Mouse (Mus musculus): ENCODE results near the gene Syt16. TPM values are rescaled to one million over a fixed set of nuclear protein-coding genes. Genes with fewer than 3 reads are reported as not detected.

The Syt16 gene
- total RNA-seq, 4 experiments from 2014 or later, result 0.26 to 3.0 (median 1.0) TPM

GRCm38 (mm10) chr12:74105811-74106513, 108.5 kb downstream of the Syt16 start:
- no peak for DNase-seq

GRCm38 (mm10) chr12:74108663-74109081, 111.2 kb downstream of the Syt16 start:
- no peak for DNase-seq

GRCm38 (mm10) chr12:74109462-74110068, 112.1 kb downstream of the Syt16 start:
- DNase-seq, result no peak

DNA sequence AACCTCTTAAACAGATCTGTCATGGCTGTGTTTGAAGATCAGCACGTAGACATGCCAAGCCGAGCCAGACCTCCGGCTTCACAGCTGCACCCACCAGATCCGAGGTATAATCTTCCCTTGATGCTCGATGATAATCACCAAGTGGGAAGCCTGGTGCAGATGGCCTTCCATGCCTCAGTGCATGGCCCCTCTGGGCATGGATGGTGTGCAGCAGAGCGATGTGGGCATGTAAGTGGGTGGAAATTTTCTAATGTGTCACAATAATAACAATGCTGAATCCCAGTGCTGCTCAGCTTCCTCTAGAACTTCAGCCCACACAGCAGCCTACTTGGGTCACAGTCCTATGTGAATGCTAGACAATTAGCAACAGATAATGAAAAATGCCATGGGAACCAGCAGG, 119.4 kb downstream of the Syt16 start:
- peak; percentile 2 for DNase-seq

DNA sequence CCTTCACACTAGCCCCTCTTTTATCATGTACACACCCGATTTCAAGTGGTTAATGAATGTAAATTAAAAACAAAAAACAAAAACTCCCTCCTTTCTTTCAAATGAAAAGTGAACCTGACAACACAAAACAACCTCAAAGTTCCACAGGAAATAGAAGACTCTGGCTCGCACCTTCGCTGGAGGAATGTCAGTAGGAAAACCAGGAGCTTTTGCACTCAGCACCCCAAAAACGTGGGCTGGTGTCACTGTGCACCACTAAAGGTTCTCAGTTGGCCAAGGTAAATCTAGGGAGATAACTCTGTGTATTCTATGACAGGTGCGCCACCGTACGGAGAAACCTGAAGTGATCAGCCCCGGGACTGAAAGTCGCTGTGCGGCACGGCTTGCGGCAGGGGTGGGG, 128.3 kb downstream of the Syt16 start:
- DNase-seq, result no peak

DNA sequence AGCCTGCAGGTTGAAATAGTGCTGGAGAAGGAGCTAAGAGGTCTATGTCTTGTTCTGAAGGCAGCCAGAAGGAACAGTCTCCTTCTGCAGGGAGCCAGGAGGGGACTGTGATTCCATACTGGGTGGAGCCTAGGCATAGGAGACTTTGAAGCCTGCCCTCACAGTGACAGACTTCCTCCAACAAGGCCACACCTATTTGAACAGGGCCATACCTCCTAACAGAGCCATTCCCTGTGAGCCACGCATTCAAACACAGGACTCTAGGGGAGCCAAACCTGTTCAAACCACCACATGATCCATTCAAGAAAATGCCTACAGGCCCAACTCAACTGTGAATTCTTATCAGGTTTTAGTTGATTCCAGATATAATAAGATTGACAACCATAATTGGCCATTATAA, 130.8 kb downstream of the Syt16 start:
- no peak for DNase-seq

DNA sequence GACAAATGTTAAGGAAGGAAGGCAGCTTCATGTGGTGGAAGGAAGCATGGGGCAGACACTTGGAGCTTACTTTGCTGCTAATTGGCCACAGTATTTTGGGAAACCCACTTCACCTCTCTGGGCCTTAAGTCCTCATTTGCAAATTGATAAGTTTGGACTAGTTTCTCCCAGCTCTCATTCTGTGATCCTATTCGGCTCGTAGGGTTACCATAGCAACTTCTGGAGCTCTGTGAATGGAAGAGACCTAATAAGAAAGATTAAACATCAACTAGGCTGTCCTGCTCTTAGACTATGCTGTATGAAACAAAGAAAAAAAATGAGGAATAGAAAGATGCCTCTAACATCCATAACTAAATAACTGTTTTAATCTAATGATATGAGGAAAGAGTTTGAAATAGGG, 134.3 kb downstream of the Syt16 start:
- DNase-seq, result no peak

DNA sequence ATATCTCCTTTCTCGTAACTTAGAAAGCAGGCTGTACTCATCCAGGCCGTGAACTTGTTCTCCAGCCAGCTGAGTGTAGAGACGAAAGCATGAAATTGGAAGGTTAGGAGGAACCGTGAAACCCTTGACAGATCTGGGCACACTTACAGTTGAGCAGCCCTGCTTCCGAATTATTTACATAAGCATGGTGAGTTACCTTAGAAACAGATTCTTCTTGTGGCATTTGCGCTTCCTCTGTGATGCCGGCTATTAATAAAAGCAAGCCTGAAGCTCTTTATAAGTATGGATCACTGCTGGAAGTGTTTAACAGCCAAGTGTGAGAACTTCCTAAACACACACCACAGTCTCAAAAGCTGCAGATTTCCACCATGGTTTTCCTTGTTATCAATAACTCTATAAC, 144.7 kb downstream of the Syt16 start:
- DNase-seq, result no peak

DNA sequence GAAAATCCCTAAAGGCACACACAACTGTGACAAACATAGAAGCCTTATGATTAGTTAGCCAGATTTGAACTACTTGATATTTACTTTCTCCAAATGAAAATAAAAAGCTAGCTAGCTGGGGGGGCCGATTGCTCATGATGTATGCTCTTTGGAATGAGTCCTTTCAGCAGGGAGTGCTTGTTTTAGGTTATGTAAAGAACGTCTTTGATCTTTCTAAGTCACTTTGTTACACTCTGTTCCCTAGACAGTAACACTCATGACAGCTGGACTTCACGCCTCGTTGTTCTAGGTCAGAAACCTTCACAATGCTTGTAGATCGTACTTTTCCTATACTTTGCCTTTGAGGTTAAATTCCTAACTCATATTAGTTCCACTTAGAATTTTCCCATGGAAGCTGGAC, 146.9 kb downstream of the Syt16 start:
- no peak for DNase-seq

- DNase-seq, result no peak
Measured at GRCm38 (mm10) chr12:74160791-74161190, 163.3 kb downstream of the Syt16 start.

DNA sequence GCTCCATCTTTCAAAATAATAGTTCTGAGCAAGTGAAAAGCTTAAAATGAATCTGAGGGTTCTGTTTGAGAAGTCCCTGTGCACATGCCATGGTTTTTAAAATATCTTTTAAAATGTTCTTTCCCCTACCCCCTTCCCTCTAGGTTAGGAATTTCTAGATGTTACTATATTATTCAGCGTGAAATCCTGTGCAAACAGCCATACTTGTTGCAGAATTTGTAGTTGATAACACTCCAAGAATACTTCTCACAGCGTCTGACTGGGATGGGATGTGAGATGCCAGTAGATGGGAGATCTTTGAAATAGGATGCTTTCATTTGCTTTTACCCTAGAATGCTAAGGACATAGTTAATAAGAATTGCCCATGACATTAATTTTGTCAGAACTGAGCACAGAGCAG, 165.6 kb downstream of the Syt16 start:
- no peak for DNase-seq

DNA sequence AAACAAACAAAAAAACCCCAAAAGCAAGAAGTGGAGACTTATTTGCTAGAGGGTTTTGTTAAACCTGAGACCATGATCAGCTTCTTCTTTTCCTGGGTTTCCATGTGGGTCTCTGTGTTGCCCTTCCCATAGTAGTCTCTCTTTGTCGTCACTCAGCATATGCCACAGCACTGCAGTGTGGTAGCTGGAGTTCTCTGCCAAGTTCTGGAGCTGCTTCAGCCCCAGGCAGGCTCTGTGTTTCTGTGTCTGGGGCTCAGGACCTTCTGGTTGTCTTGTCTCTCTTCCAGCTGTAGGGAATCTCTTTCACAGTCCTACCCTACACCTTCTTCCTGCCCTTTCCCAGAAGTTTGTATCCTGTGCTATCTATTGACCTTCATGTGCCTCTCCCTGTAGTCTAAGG, 173.8 kb downstream of the Syt16 start:
- DNase-seq, result no peak

DNA sequence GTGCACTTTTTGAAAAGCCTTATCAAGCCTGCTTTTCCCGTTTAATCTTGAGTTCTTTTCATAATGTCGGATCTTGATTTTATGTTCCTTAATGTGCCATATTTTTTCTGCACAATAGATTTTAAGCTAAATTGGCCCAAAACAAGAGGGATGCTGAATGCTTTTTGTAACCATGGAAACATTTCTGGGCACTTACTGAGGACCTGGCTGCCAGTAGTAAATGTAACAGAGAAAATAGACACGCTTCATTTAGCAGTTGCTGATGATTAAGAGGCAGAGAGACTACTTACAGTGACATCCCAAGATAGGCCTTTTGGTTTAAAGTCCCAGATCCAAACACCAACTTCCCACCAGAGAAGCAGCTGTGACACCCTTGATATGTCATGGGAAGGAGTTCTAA, 176.4 kb downstream of the Syt16 start:
- no peak for DNase-seq

DNA sequence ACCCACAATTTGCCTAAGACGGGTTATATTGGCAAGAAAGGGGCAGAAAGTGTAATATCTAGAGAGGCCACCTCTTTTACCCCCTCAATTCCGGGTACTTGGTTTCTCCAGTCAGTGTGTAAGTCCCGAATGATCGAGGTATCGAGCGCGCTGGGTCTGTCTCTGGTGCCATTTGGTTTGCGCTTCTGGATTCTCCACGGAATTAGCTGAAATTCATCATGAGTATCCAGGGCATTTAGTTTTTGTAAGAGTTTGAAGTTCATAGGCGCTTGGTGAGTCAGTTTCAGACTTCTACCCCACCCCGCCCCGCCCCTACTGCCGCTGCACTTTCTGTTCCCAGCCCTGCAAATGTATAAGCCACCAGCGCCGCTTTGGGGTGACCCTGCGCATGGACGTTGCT, 187.1 kb downstream of the Syt16 start:
- no peak for DNase-seq

DNA sequence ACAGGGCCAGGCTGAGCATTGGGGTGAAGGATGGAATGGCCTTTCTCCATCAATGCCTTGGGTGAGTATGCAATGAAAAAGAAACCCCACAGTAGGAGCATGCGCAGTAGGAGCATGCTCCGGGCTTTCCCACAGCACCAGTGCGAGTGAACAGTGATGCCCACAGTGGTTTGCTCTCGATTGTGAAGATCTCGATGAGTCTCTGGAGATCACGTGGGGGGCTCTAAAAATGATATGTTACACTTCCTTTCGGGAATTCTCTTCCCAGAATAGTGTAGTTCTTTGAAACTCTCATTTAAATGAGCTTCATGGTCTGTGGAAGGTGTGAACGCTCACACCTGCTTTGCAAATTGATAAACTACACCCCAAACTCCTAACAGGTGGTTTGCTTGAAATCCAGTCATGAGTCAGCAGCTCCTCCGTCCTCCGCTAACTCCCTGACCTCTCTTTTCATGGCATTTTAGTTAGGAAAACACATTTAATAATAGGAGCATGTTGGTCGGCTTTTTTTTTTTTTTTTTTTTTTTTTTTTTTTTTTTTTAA, 190.9 kb downstream of the Syt16 start:
- no peak for DNase-seq

- no peak for DNase-seq
Measured at GRCm38 (mm10) chr12:74188815-74189214, 191.4 kb downstream of the Syt16 start.

DNA sequence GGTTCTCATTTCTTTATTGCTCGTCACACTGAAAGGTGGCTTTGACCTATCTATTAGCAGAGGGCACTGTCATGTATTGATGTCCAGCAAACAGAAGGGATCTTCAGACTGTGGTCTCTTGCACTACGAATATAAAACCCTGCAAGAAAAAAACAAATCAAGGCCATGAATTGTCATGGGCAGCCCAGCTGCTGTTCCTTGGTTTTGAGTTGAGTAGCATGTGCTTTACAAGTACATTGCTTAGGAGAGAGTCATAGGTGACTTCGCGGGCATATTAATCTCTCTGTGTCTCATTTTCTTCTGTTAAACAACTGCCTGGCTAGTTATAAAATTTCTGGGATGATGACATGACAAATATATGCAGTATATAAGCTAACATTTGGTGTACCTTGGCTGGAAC, 192.4 kb downstream of the Syt16 start:
- DNase-seq, result no peak

DNA sequence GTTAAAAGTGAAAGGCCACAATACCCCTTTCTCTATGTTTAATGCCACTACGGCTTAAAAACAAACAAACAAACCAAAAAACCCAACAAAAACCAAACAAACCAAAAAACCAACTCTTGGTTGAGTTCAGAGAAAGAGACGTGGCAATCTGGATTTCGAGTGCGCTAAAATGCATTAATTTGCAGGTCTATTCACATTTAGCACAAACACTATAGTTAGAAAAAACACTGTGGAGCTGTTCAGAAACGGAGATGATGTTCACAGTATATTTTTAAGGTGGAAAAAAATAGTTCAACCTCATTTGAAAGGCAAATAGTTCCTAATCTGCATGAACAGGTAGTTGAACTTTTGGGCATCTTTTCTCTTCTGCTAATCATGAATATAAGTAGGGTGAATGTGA, 192.8 kb downstream of the Syt16 start:
- no peak for DNase-seq

DNA sequence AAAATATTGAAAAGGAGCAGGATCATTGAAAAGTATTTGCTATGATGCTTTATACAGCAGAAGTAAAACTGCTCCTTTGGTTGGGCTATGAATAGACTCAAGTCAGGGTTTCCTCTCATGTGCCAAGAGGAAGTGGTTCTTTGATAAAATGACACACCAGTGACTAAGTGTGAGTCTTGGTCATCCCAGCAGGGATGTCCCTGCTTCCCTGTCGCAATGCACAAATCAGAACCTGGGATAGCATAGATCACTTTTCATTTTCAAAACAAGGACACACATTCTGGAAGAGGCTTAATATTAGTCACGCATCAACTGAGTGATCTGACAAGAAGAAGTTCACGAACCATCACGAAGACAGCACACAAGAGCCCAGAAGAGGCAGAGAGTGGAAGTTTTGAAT, 195.1 kb downstream of the Syt16 start:
- DNase-seq, result peak; percentile 40

- DNase-seq, result no peak
Measured at GRCm38 (mm10) chr12:74201410-74201809, 203.9 kb downstream of the Syt16 start.

DNA sequence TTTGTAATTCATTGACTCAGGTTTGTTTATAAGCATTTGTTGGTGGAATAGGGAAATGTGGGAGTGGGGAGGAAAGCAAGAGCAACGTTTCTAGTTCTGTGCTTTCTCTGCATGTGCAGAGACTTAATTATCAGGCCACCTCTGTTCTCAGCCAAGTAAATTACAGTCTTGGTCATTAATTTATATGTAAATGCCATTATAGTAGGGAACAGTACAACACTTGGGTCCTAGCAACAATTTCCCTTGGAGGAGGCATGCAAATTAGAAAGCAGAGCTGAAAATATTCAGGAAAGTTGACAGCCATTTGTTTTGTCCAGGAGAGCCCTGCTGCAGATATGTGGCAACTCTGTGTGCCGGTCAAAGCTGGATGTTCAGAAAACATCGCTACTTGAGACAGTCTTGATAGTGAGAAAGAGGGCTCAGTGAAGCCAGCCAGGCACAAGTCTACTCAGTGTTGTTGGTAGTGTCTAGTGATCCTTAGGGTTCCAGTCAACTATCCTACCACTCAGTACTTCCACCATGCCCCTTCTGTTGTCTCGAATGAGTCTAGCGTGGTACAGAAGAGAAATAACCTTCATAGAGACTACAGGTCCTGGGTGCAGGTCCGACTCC, 205.1 kb downstream of the Syt16 start:
- no peak for DNase-seq

GRCm38 (mm10) chr12:74212156-74212555, 214.7 kb downstream of the Syt16 start:
- DNase-seq, result no peak

GRCm38 (mm10) chr12:74216103-74216728, 218.8 kb downstream of the Syt16 start:
- DNase-seq, result no peak
